Mouse (Mus musculus) activated CD4-positive, CD25-positive, alpha-beta regulatory T cell, adult 4 months (primary cell): ENCODE measurements around the gene Uqcc1. TPM values are rescaled to one million over a fixed set of nuclear protein-coding genes. Genes with fewer than 3 reads are reported as not detected.
"Not testable (repeated sequence)": the region's sequence is repeated elsewhere in the genome, so short reads cannot be mapped to it uniquely, and the experiment has no call there.

Experiments
- ATAC-seq: one replicate; pipeline ENCODE4 v1.8.0; 2017
- polyA plus RNA-seq, 2 experiments: library from polyadenylated mRNA; unstranded; fragments of 100-300 nt; shearing (Covaris generic); gene quantifications; one replicate each; pipeline ENCODE4 v1.2.1; 2017

The Uqcc1 gene
- polyA plus RNA-seq, 2 experiments from 2014 or later: 23.1 to 34.2 TPM

- ATAC-seq: no peak
Measured at GRCm38 (mm10) chr2:155852536-155852935, 77.6 kb downstream of the Uqcc1 start.

GRCm38 (mm10) chr2:155850120-155850519 lies 80.0 kb downstream of the Uqcc1 start:
- ATAC-seq: no peak

GRCm38 (mm10) chr2:155849464-155849863 lies 80.6 kb downstream of the Uqcc1 start:
- ATAC-seq: no peak

GRCm38 (mm10) chr2:155848291-155848690 lies 81.8 kb downstream of the Uqcc1 start:
- peak; percentile 43 for ATAC-seq

- ATAC-seq: no peak
Measured at GRCm38 (mm10) chr2:155846930-155847329, 83.2 kb downstream of the Uqcc1 start.

GRCm38 (mm10) chr2:155838961-155839360 lies 91.1 kb downstream of the Uqcc1 start:
- ATAC-seq: no peak

- ATAC-seq: no peak
Measured at GRCm38 (mm10) chr2:155837961-155838360, 92.1 kb downstream of the Uqcc1 start.

- ATAC-seq: no peak
Measured at GRCm38 (mm10) chr2:155834732-155835131, 95.4 kb downstream of the Uqcc1 start, which contains the start of gene Fam83c. Fam83c (minus strand) TSS chr2:155834854.

- not testable (repeated sequence) for ATAC-seq
Measured at GRCm38 (mm10) chr2:155832087-155832486, 98.0 kb downstream of the Uqcc1 start.

GRCm38 (mm10) chr2:155831302-155831701 lies 98.8 kb downstream of the Uqcc1 start:
- ATAC-seq: no peak

GRCm38 (mm10) chr2:155830841-155831240 lies 99.3 kb downstream of the Uqcc1 start:
- ATAC-seq: no peak

- peak; percentile 98 for ATAC-seq
Measured at GRCm38 (mm10) chr2:155826630-155827424, 103.3 kb downstream of the Uqcc1 start, which contains the start of gene Eif6. Eif6 (minus strand) TSS chr2:155826925.

GRCm38 (mm10) chr2:155825904-155826629 lies 104.0 kb downstream of the Uqcc1 start:
- peak; percentile 23 for ATAC-seq

GRCm38 (mm10) chr2:155823722-155824121 lies 106.4 kb downstream of the Uqcc1 start:
- ATAC-seq: no peak

GRCm38 (mm10) chr2:155820779-155821178 lies 109.3 kb downstream of the Uqcc1 start:
- ATAC-seq: no peak

- no peak for ATAC-seq
Measured at GRCm38 (mm10) chr2:155819449-155820251, 110.5 kb downstream of the Uqcc1 start.

- no peak for ATAC-seq
Measured at GRCm38 (mm10) chr2:155819392-155819448, 110.9 kb downstream of the Uqcc1 start, which contains the start of gene BC029722. BC029722 (minus strand) TSS chr2:155819426.

- ATAC-seq: peak; percentile 97
Measured at GRCm38 (mm10) chr2:155818596-155819391, 111.3 kb downstream of the Uqcc1 start.

GRCm38 (mm10) chr2:155817301-155818245 lies 112.5 kb downstream of the Uqcc1 start:
- no peak for ATAC-seq

GRCm38 (mm10) chr2:155816179-155816578 lies 113.9 kb downstream of the Uqcc1 start:
- ATAC-seq: no peak

GRCm38 (mm10) chr2:155814829-155815228 lies 115.3 kb downstream of the Uqcc1 start:
- ATAC-seq: no peak
